Mouse (Mus musculus): ENCODE measurements around the gene Tspan13. TPM values are rescaled to one million over a fixed set of nuclear protein-coding genes. Genes with fewer than 3 reads are reported as not detected.

The Tspan13 gene
- total RNA-seq, 2 experiments from 2014 or later: 55.4 to 70.3 TPM

DNA sequence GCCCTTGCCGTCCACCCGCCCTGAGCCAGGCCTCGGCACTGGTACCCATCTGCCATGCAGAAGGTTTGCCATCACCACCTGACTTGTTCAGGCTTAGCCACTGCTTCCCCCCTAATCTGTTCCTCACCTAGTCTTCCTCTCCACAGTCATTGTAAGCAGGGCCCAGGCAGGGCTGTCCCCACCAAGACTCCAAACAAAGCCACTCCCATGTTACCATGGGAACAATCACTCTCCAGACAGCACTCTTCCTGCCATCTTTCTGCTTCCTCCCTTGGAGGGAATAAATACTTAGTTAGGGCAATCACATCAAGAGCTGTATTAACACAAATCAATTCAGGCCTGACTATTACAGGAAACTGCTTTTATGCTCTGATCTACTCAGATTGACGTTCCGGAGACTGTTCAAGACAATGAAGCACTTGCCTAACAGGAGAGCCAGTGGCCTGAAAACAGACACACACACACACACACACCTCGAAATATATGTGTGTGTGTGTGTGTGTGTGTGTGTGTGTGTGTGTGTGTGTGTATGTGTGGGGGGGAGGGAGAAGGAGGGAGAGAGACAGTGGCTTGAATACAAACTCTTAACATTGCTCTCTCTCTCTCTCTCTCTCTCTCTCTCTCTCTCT lies 60.5 kb downstream of the Tspan13 start:
- DNase-seq (ENCODE audit: low spot score in 2 of 2): no peak

DNA sequence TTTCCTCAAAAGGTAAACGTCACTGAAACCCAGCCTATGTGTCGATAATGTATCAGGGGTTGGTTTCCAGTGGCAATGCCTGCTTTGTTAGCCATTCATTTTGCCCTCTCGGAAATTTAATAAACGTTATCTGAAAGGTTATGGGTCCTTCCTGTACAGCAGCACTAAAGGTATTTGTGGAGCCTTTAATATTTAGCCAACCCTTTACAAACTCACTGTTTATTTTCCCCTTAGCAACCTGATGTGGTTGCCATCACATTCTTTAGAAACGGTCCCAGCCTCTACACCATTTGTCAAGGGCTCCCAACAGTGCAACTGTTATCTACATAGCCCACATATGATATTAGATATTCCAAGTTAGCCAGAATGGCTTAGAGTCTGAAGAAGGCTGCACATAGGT lies 62.7 kb downstream of the Tspan13 start:
- no peak for DNase-seq (ENCODE audit: low spot score in 2 of 2)

DNA sequence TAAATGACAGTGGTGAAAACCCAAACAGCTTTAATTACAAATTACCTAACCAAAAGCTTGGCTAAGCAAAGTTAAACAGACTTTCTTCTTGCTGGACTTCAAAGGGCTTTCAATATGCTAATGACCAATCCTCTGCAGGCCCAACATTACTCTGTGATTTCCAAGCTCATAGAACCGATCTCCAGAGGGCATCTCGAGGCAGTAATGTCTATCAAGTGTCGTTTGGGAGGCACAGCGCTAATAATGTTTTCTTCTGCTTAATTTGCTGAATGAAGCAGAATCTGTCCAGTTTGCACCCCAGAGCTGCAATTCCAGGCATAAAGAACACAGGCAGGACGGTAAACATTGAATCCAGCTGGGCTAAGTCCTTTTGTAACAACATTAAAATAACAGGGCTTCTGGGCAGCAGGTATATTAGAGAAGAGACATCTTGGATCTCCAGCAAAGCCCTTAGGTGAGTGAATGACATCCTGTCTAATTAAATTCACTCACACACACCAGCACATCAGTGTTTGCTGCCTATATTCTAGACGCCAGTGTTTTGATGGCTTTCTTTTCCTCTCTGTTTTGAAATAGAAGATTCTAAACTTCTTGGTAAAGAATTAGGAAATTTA lies 64.6 kb downstream of the Tspan13 start:
- DNase-seq (ENCODE audit: low spot score in 2 of 2): no peak

DNA sequence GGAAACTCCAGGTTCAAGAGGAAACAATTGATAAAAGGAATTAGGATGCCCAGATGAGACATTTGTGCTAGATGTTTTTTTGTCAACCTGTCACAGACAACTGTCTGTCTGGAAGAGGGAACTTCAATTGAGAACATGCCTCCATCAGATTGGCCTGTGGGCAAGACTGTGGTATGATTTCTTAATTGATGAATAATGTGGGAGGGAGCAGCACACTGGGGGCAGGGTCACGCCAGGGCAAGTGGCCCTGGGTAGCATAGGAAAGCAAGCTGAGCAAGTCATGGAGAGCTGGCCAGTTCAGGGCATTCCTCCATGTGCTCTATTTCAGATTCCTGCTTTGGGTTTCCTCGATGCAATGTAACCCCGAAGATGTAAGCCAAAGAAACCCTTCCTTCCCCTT lies 66.4 kb downstream of the Tspan13 start:
- DNase-seq (ENCODE audit: low spot score in 2 of 2): no peak

DNA sequence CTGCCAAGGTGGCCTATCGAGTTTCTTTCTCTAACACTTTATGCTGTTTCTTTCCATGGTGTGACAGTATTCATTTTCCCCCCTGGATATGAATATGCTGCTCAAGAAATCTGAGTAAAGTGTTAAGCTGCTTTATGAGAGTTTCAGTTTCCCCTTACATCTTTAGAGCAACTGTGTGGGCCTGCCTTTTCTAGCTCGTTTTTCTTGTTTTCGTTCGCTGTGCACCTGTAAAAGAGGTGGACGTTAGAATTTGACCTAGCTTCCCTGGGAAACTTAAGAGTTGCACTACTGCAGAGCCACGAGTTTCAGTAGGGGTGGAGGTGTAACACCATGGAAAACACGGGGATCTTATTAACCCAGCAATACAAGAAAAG lies 75.5 kb downstream of the Tspan13 start:
- no peak for DNase-seq (ENCODE audit: low spot score in 2 of 2)

DNA sequence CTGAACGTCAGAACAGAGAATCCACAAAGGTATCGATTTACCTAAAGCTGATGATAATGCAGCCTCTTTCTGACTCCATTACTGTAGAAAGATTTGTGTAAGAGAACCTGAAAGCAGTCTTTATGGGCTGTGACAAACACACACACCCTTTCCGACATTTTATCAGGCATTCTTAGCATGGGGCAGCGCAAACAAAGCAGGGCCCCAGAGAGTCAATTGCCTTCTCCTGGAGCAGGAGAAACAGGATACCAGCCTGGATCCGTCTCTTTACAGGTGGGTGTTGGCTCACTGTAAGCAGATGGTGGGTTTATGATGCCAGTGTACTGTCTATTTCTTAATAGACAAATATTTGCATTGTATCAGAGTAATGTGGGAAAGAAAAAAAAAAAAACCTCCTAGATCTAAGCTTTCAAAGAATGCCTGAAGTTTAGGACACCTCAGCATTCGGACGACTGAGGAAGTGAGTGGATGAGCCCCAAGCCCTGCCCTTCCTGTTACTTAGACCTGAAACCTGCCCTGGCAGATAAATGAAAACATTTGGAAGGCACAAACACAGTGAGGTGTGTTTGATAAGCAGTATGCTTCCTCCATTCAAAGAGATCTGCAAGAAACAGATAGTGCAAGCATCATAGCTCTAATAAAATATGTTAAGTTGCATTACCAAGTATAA lies 76.1 kb downstream of the Tspan13 start:
- DNase-seq (ENCODE audit: low spot score in 2 of 2): no peak

Other genes with a start within 250 kb of the Tspan13 start
- gene Agr3, start 116.9 kb downstream of the Tspan13 start, total RNA-seq (2021): not detected
- not detected for gene Agr2, start 49.6 kb downstream of the Tspan13 start, total RNA-seq (2021)
- gene Ankmy2, start 114.6 kb upstream of the Tspan13 start, total RNA-seq (2021): 10 to 100 TPM; 20.5 to 21.7 TPM
- gene Bzw2, start 115.6 kb upstream of the Tspan13 start, total RNA-seq (2021): 100 to 1,000 TPM; 132 to 160 TPM
- not detected for gene Lrrc72, start 210.9 kb upstream of the Tspan13 start, total RNA-seq (2021)